Mouse (Mus musculus): ENCODE results near the gene Cenpi.

DNA sequence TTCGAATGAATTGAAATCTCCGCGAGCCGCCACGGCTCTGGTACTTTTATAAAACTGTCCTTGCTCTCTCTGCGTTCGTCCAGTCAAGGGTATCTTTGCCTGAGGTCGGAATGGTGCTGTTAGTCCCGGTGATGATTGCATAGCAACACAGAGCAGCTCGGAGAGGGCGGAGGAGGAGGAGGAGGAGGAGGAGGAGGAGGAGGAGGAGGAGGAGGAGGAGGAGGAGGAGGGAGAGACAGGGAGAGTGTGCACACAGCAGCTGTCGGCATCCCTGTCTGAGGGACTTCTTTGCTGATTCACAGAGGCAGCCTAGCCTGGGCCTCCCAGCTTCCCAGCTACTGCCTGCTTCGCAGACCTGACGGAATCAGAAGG is 96.7 kb downstream of the Cenpi start:
- TF ChIP-seq POLR2A (IDR thresholded peaks at IDR 0.05; ENCODE audit: borderline replicate concordance, insufficient read depth, low read length) (no peak), CTCF (IDR thresholded peaks at IDR 0.05; ENCODE audit: borderline replicate concordance, insufficient read depth, low read depth, low read length) (no peak)
